ENCODE assay signal across 19 mouse cellular contexts in genomic region chr11:119788919-119789713, GRCm38 (mm10).
A peak's percentile ranks its signal among the peaks of the same experiment; 100 is the strongest.
DNase-seq lines count a peak whose midpoint lies in the region; ATAC-seq and TF ChIP-seq lines count a peak whose summit lies in the region.
"Had no signal": no experiment of that assay in that cellular context is flagged by ENCODE, and none has a peak within 500 bp of the region (broad histone marks: within the 10 kb centered on the region; RNA-seq: fewer than 3 reads in every experiment).

No protein-coding gene starts in this region.

- ATAC-seq in forebrain, postnatal 0 days: no peak
- ATAC-seq in hindbrain, embryonic 14.5 days (ENCODE audit: low FRiP score): no peak
- ATAC-seq in midbrain, embryonic 14.5 days (ENCODE audit: low FRiP score, low TSS enrichment): no peak
- ATAC-seq in activated CD4-positive, CD25-positive, alpha-beta regulatory T cell, adult 4 months: no peak

- no peaks in the 10 kb centered on the region for H3K27me3 ChIP-seq in forebrain, embryonic 10.5 days (ENCODE audit: poor library complexity, severe bottlenecking)
- H3K27me3 ChIP-seq in forebrain, postnatal 0 days (ENCODE audit: insufficient read depth, low read length): no peaks in the 10 kb centered on the region
- no peaks in the 10 kb centered on the region for H3K27me3 ChIP-seq in hindbrain, embryonic 14.5 days (ENCODE audit: control insufficient read depth, insufficient read depth, low read length)
- no peaks in the 10 kb centered on the region for H3K27me3 ChIP-seq in midbrain, embryonic 14.5 days (ENCODE audit: control insufficient read depth, insufficient read depth, low read length)
- H3K27me3 ChIP-seq: embryonic facial prominence, embryonic 12.5 days; liver, embryonic 15.5 days; neural tube, embryonic 12.5 days had no signal

- H3K4me3 ChIP-seq in forebrain, embryonic 10.5 days: no peak overlapping the region
- H3K4me3 ChIP-seq in forebrain, postnatal 0 days (ENCODE audit: low read depth, low read length): no peak overlapping the region
- no peak overlapping the region for H3K4me3 ChIP-seq in hindbrain, embryonic 14.5 days (replicated peaks; ENCODE audit: low read length)
- H3K4me3 ChIP-seq in midbrain, embryonic 14.5 days (replicated peaks; ENCODE audit: low read depth, low read length): no peak overlapping the region
- H3K4me3 ChIP-seq: embryonic facial prominence, embryonic 12.5 days; heart, adult 2 months; limb, embryonic 10.5 days; liver, embryonic 15.5 days; megakaryocyte, embryonic 14.5 days; neural tube, embryonic 12.5 days had no signal

- no peak overlapping the region for H3K9ac ChIP-seq in forebrain, postnatal 0 days
- H3K9ac ChIP-seq in hindbrain, embryonic 14.5 days: peak overlapping the region; percentile 26; the same call in 1 of the 2 replicates
- H3K9ac ChIP-seq in midbrain, embryonic 14.5 days (replicated peaks; ENCODE audit: low read length): no peak overlapping the region
- H3K9ac ChIP-seq: embryonic facial prominence, embryonic 12.5 days; liver, embryonic 15.5 days; neural tube, embryonic 12.5 days had no signal

- 67% methylated on average over 3 of the region's 3 CpGs for WGBS in forebrain, embryonic 10.5 days
- WGBS in forebrain, postnatal 0 days: 65% methylated on average over 3 of the region's 3 CpGs
- 68% methylated on average over 3 of the region's 3 CpGs for WGBS in hindbrain, embryonic 14.5 days
- WGBS in midbrain, embryonic 14.5 days: 63% methylated on average over 3 of the region's 3 CpGs

- no peaks in the 10 kb centered on the region for H3K9me3 ChIP-seq in forebrain, embryonic 10.5 days
- no peaks in the 10 kb centered on the region for H3K9me3 ChIP-seq in forebrain, postnatal 0 days (ENCODE audit: low read length)
- H3K9me3 ChIP-seq in hindbrain, embryonic 14.5 days (ENCODE audit: control insufficient read depth, low read length): no peaks in the 10 kb centered on the region
- H3K9me3 ChIP-seq in midbrain, embryonic 14.5 days (ENCODE audit: control insufficient read depth, low read length): no peaks in the 10 kb centered on the region
- H3K9me3 ChIP-seq: embryonic facial prominence, embryonic 12.5 days; limb, embryonic 10.5 days; liver, embryonic 15.5 days; megakaryocyte, embryonic 14.5 days; neural tube, embryonic 12.5 days had no signal

- H3K36me3 ChIP-seq in forebrain, embryonic 10.5 days (replicated peaks): 0 out of 2 replicates have a peak, but pooled peaks cover 10% of the 10 kb centered on the region
- H3K36me3 ChIP-seq in forebrain, postnatal 0 days (ENCODE audit: insufficient read depth): no peaks in the 10 kb centered on the region
- H3K36me3 ChIP-seq in hindbrain, embryonic 14.5 days (replicated peaks; ENCODE audit: control insufficient read depth, insufficient read depth): no peaks in the 10 kb centered on the region
- no peaks in the 10 kb centered on the region for H3K36me3 ChIP-seq in midbrain, embryonic 14.5 days (ENCODE audit: control insufficient read depth, insufficient read depth, low read length)
- H3K36me3 ChIP-seq: liver, embryonic 15.5 days; neural tube, embryonic 12.5 days had no signal

- peaks cover 24% of the 10 kb centered on the region for H3K4me1 ChIP-seq in forebrain, embryonic 10.5 days
- H3K4me1 ChIP-seq in forebrain, postnatal 0 days (ENCODE audit: insufficient read depth): no peaks in the 10 kb centered on the region
- peaks cover 47% of the 10 kb centered on the region for H3K4me1 ChIP-seq in hindbrain, embryonic 14.5 days (replicated peaks; ENCODE audit: control insufficient read depth, insufficient read depth, low read length)
- H3K4me1 ChIP-seq in midbrain, embryonic 14.5 days (ENCODE audit: control insufficient read depth, insufficient read depth, low read length): peaks cover 36% of the 10 kb centered on the region
- H3K4me1 ChIP-seq: liver, embryonic 15.5 days had no signal

- no peak for DNase-seq in forebrain, embryonic 10.5 days (ENCODE audit: extremely low spot score, low spot score)
- DNase-seq in forebrain, postnatal 0 days: no peak
- peak; percentile 74 for DNase-seq in NIH3T3 (ENCODE audit: low read depth)
- DNase-seq in hindbrain, embryonic 14.5 days (ENCODE audit: low spot score): no peak
- no peak for DNase-seq in midbrain, embryonic 14.5 days
- no peak for DNase-seq in urinary bladder, adult 2 months (ENCODE audit: low spot score)
- DNase-seq in kidney, postnatal 14 days: no peak
- DNase-seq: cerebellum, adult 9-11 months; heart, adult 2 months; heart, postnatal 14 days; kidney, adult 11 months; right cerebral cortex, adult 18-20 months; thymus, adult 18-20 months had no signal

- no peak overlapping the region for H3K4me2 ChIP-seq in forebrain, postnatal 0 days (ENCODE audit: low read depth)
- no peak overlapping the region for H3K4me2 ChIP-seq in hindbrain, embryonic 14.5 days (replicated peaks)
- no peak overlapping the region for H3K4me2 ChIP-seq in midbrain, embryonic 14.5 days (ENCODE audit: low read length)
- H3K4me2 ChIP-seq: embryonic facial prominence, embryonic 12.5 days; liver, embryonic 15.5 days; neural tube, embryonic 12.5 days had no signal

- no peak for TF ChIP-seq CTCF in forebrain, postnatal 0 days (IDR thresholded peaks at IDR 0.05; ENCODE audit: low read depth)

- H3K27ac ChIP-seq in forebrain, embryonic 10.5 days: peak overlapping the region; percentile 31; the same call in 1 of the 2 replicates
- H3K27ac ChIP-seq in forebrain, postnatal 0 days (ENCODE audit: low read depth, low read length): no peak overlapping the region
- H3K27ac ChIP-seq in hindbrain, embryonic 14.5 days: peak overlapping the region; percentile 78
- H3K27ac ChIP-seq in midbrain, embryonic 14.5 days (replicated peaks; ENCODE audit: low read depth, low read length): peak overlapping the region; percentile 82
- H3K27ac ChIP-seq: embryonic facial prominence, embryonic 12.5 days; heart, adult 2 months; limb, embryonic 10.5 days; liver, embryonic 15.5 days; neural tube, embryonic 12.5 days had no signal
